Mouse (Mus musculus): ENCODE measurements around the gene Gm20547. TPM values are rescaled to one million over a fixed set of nuclear protein-coding genes. Genes with fewer than 3 reads are reported as not detected.
A peak's percentile ranks its signal among the peaks of the same experiment; 100 is the strongest.

The Gm20547 gene
- polyA plus RNA-seq, 1 experiment from 2014 or later = not detected

DNA sequence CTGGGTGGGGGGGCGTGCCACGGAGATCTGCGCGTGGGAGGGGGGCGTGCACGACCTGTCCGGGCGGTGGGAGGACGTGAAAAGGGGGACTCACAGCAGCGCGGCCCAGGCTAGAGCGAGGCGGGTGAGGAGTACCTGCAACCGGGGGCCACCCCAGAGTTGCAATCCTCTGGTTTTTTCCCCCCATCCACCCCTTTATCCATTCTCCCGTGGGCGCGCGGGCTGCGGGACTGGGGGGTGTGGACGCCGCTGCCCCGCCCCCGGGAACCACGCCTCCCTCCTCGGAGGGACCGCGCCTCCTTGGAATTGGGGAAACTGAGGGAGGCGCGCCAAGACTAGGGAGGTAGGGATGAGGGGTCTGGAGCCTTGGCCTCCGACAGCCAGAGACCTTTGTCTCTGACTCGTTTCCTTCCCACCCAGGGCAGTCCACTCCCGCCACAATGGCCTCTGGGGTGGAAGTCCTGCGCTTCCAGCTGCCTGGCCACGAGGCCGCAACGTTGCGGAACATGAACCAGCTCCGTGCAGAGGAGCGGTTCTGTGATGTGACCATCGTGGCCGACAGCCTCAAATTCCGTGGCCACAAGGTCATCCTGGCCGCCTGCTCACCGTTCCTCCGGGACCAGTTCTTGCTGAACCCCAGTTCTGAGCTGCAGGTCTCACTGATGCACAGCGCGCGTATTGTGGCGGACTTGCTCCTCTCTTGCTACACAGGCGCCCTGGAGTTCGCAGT lies 13.1 kb upstream of the Gm20547 start:
- no peaks in the 10 kb centered on the region for H3K36me3 ChIP-seq
- peak overlapping the region; percentile 98 for H3K4me2 ChIP-seq
- peak; percentile 36 for ATAC-seq (ENCODE audit: low FRiP score)
- no peaks in the 10 kb centered on the region for H3K27me3 ChIP-seq (replicated peaks)
- H3K9ac ChIP-seq (replicated peaks) = peak overlapping the region; percentile 93
- WGBS = 6% methylated on average over 45 of the region's 51 CpGs
- peaks cover 36% of the 10 kb centered on the region for H3K4me1 ChIP-seq
- H3K9me3 ChIP-seq (replicated peaks) = no peaks in the 10 kb centered on the region
- H3K4me3 ChIP-seq (replicated peaks) = peak overlapping the region; percentile 71
- peak overlapping the region; percentile 95 for H3K27ac ChIP-seq (replicated peaks)

DNA sequence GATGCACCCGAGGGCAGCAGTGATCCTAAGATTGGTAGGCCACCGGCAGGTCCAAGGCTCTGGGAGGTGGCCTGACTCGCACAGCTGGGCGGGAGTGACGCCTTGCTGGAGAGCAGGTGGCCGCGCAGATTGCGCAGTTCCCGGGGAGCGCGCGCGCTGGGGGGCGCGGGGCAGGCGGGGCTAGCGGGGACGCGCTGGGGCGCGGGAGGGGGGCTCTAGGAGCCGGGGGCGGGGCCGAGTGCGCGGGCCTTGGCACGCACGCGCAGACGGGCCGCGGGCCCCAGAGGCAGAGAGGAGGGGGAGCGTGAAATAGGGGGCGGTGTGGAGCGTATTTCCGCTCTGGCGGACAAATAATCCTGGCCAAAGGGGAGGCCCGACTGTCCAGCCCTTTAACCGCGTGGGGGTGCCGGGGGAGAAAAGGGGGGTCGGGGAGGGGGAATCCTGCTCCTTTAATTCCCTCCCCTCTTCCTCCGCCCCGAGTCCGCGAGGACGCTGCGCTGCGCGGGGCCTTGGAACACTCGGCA lies 12.3 kb upstream of the Gm20547 start:
- under 1% methylated on average over 39 of the region's 51 CpGs for WGBS
- Histone ChIP-seq H3K4me2 (peak overlapping the region; percentile 98), H3K9ac (replicated peaks) (peak overlapping the region; percentile 93), H3K9me3 (replicated peaks) (no peaks in the 10 kb centered on the region), H3K4me3 (replicated peaks) (peak overlapping the region; percentile 71), H3K27ac (replicated peaks) (peak overlapping the region; percentile 95), H3K36me3 (no peaks in the 10 kb centered on the region), H3K4me1 (peaks cover 34% of the 10 kb centered on the region), H3K27me3 (replicated peaks) (no peaks in the 10 kb centered on the region)
- ATAC-seq (ENCODE audit: low FRiP score) = peak; percentile 91

DNA sequence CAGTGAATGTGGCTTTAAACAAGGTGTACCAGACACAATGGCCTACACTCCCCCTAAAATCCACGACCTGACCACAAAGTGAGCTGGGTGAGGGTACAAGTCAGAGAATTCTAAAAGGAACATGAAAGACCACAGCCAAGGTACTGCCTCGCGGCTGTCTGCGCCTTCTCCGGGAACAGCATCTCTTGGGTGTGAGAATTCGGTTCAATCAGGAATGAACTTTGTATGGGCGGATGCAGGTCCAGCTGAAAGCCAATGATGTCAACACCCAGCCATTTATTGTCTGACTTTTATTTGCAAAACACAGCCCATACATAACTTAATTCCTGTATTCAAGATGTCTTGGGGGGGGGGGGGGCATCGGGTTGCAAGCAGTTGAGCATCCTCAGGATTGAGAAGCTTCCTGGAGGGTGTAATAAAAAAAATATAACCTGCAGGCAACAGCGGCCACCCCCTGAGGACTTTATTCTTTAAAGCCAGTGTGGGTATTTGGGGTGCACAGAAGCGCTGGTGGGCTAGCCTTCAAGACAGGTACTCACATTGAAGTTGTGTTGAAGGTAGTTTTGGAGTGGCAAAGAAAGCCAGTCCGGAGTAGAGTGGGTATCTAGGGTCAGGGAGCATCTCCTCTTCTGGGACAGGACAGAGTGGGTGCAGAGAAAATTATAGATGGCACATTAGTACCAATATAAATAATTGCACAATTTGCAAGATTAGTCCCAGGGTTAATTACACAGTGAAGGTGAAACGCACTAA lies 11.4 kb upstream of the Gm20547 start:
- peaks cover 34% of the 10 kb centered on the region for H3K4me1 ChIP-seq
- no peak overlapping the region for H3K9ac ChIP-seq (replicated peaks)
- peak overlapping the region; percentile 98 for H3K4me2 ChIP-seq
- no peaks in the 10 kb centered on the region for H3K27me3 ChIP-seq (replicated peaks)
- WGBS = 70% methylated on average over 12 of the region's 12 CpGs
- peak overlapping the region; percentile 95 for H3K27ac ChIP-seq (replicated peaks)
- H3K4me3 ChIP-seq (replicated peaks) = peak overlapping the region; percentile 71
- H3K36me3 ChIP-seq = no peaks in the 10 kb centered on the region
- no peaks in the 10 kb centered on the region for H3K9me3 ChIP-seq (replicated peaks)
- no peak for ATAC-seq (ENCODE audit: low FRiP score)

DNA sequence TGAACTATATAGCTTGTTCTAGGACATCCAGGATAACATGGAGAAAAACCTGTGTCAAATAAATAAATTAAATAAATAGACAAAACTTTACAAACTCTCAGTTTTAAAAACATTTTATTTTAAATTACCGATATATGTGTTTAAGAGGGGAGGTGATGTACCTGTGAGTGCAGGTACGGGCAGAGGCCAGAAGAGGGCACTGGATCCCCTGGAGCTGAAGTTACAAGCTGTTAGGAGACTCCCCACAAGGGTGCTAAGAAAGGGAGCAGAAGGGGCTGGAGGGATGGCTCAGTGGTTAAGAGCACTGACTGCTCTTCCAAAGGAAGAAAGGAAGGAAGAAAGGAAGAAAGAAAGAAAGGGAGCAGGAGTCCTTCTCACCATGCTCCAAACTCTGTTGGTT lies 9.5 kb upstream of the Gm20547 start:
- Histone ChIP-seq H3K36me3 (no peaks in the 10 kb centered on the region), H3K4me1 (peaks cover 18% of the 10 kb centered on the region), H3K27ac (replicated peaks) (no peak overlapping the region), H3K4me3 (replicated peaks) (no peak overlapping the region), H3K27me3 (replicated peaks) (no peaks in the 10 kb centered on the region), H3K9me3 (replicated peaks) (no peaks in the 10 kb centered on the region), H3K9ac (replicated peaks) (no peak overlapping the region), H3K4me2 (no peak overlapping the region)
- ATAC-seq (ENCODE audit: low FRiP score) = no peak
- WGBS = 97% methylated on average over 2 of the region's 2 CpGs

DNA sequence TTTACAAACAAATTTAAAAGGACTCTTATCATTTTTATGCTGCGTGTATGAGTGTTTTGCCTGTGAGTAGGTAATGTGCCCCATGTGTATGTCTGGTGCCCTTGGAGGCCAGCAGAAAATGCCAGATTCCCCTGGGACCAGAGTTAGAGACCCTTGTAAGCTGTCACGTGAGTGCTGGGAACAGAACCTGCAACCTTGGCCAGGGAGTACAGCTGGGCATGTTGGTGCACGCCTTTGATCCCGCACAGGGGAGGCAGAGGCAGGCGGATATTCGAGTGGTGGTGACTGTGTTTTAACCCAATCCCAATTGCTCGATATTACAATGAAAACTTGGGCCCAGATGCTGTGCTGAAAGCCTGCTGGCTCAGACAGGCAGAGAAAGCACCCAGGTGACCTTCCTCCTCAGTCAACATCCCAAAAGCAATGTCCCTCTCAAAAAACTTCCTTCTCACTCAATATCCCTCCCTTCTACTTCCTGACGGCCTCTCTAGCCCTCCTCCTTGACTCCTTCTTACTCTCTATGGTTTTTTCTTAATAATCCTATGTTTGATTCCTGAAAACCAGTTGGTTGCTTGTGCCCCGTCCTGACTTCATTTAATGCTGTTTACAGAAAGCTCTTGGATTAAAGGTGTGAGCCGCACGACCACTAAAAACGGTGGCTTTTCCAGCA lies 8.4 kb upstream of the Gm20547 start:
- Histone ChIP-seq H3K4me3 (replicated peaks) (no peak overlapping the region), H3K4me1 (peaks cover 7% of the 10 kb centered on the region), H3K9ac (replicated peaks) (no peak overlapping the region), H3K9me3 (replicated peaks) (no peaks in the 10 kb centered on the region), H3K27ac (replicated peaks) (no peak overlapping the region), H3K27me3 (replicated peaks) (no peaks in the 10 kb centered on the region), H3K36me3 (no peaks in the 10 kb centered on the region), H3K4me2 (no peak overlapping the region)
- 87% methylated on average over 12 of the region's 12 CpGs for WGBS
- no peak for ATAC-seq (ENCODE audit: low FRiP score)

DNA sequence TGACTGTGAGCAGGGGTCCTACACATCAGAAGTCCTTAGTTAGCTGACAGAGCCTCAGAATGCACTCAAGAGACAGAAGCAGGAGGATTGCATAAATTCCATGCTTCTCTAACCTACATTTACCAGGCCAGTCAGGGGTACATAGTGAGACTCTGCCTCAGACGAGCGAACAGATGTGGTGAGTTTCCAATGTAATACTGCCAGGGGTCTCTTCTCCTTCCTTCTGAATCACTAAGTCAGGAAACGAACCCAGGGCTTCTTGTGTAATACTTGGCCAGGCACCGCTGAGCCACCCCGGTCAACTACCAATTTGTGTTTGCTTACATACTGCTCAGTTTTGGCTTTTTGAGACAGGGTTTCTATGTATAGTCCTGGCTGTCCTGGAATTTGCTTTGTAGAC lies 6.1 kb upstream of the Gm20547 start:
- WGBS = 90% methylated on average over 5 of the region's 5 CpGs

DNA sequence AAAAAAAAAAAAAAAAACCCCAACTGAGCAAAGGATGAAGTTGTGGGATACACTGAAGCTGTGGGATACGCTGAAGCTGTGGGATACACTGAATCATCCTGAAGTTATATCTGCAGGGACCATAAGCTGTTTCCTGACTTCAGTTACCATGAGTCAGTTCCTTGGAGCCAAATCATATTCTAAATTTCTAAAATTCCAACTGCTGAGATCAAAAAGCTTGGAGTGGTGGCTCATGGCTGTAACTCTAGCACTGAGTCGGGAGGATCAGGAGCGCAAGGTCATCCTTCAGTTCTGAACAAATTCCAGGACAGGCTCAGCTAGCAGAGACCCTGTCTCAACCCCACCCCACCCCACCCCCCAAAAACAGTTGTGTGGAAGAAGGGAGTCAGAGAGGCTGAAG lies 3.8 kb upstream of the Gm20547 start:
- no peak overlapping the region for H3K27ac ChIP-seq (replicated peaks)
- peaks cover 8% of the 10 kb centered on the region; the same call in 1 of the 2 replicates for H3K27me3 ChIP-seq (replicated peaks)
- no peak overlapping the region for H3K4me3 ChIP-seq (replicated peaks)
- no peak overlapping the region for H3K9ac ChIP-seq (replicated peaks)
- WGBS = 82% methylated on average over 3 of the region's 3 CpGs
- no peaks in the 10 kb centered on the region for H3K36me3 ChIP-seq
- ATAC-seq (ENCODE audit: low FRiP score) = no peak
- H3K9me3 ChIP-seq (replicated peaks) = no peaks in the 10 kb centered on the region
- no peak overlapping the region for H3K4me2 ChIP-seq
- H3K4me1 ChIP-seq = no peaks in the 10 kb centered on the region

More for the DNA sequence above, 6.1 kb upstream of the Gm20547 start:
- Histone ChIP-seq H3K4me3 (replicated peaks) (no peak overlapping the region), H3K4me1 (no peaks in the 10 kb centered on the region), H3K27me3 (replicated peaks) (no peaks in the 10 kb centered on the region), H3K9me3 (replicated peaks) (no peaks in the 10 kb centered on the region), H3K27ac (replicated peaks) (no peak overlapping the region), H3K4me2 (no peak overlapping the region), H3K9ac (replicated peaks) (no peak overlapping the region), H3K36me3 (no peaks in the 10 kb centered on the region)
- ATAC-seq (ENCODE audit: low FRiP score) = no peak

DNA sequence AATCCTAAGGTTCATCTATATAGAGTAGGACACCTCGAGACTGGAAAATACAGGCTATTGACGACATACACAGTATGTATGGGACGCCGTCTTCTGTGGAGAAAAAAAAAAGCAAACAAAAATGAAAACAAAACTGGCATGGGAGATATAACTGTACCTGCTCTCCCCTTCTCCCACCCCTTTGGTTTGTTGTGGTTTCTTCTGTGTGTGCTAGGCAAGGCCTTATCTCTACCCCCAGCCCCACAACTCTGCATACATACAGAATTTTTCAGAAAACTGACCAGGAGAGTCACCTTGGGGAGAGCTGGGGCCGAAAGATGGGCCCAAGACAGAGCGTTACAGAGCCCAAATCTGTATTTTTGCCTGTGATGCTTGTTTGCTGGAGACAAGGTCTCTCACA lies 2.9 kb upstream of the Gm20547 start:
- H3K4me1 ChIP-seq = no peaks in the 10 kb centered on the region
- H3K27me3 ChIP-seq (replicated peaks) = peaks cover 8% of the 10 kb centered on the region; the same call in 1 of the 2 replicates
- H3K9me3 ChIP-seq (replicated peaks) = no peaks in the 10 kb centered on the region
- no peak for ATAC-seq (ENCODE audit: low FRiP score)
- WGBS = 90% methylated on average over 6 of the region's 6 CpGs
- H3K27ac ChIP-seq (replicated peaks) = no peak overlapping the region
- H3K4me3 ChIP-seq (replicated peaks) = no peak overlapping the region
- no peak overlapping the region for H3K4me2 ChIP-seq
- no peaks in the 10 kb centered on the region for H3K36me3 ChIP-seq
- H3K9ac ChIP-seq (replicated peaks) = no peak overlapping the region

DNA sequence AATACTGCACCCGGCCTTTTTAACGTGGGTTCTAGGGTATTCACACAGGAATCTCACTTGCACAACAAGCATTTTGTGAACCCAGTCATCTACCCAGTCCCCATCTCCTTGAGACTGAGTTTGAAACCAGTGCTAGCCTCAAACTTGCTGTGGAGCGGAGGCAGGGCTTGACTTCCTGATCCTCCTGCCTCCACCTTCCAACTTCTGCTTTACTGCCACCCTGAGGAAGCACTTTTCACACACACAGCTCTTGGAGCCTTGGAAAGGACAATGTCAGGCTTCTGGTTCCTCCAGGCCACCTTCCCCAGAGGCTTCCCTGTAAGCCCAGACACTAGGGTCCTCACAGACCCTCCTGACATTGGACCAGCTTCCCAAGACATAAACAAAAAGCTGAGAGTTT lies 1.5 kb upstream of the Gm20547 start:
- Histone ChIP-seq H3K9ac (replicated peaks) (no peak overlapping the region), H3K36me3 (no peaks in the 10 kb centered on the region), H3K4me2 (no peak overlapping the region), H3K27ac (replicated peaks) (no peak overlapping the region), H3K27me3 (replicated peaks) (peaks cover 8% of the 10 kb centered on the region; the same call in 1 of the 2 replicates), H3K9me3 (replicated peaks) (no peaks in the 10 kb centered on the region), H3K4me3 (replicated peaks) (no peak overlapping the region), H3K4me1 (no peaks in the 10 kb centered on the region)
- WGBS = 63% methylated on average over 3 of the region's 3 CpGs
- ATAC-seq (ENCODE audit: low FRiP score) = no peak

DNA sequence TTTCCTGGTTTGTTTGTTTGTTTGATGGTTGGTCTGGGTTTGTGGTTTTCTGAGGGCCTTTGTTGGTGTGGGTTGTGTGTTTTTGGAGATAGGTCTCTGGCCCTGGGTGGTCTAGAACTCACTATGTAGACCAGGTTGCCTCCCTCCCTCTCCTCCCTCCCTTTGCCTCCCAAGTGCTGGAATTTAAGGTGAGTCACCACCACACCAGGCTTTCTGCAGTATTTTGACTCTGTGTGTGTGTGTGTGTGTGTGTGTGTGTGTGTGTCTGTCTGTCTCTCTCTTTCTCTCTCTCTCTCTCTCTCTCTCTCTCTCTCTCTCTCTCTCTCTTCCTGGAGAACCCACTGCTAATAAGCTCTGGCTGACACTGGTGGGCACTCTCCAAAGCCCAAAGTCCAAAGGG lies 676 bp downstream of the Gm20547 start:
- Histone ChIP-seq H3K9ac (replicated peaks) (no peak overlapping the region), H3K4me1 (no peaks in the 10 kb centered on the region), H3K9me3 (replicated peaks) (no peaks in the 10 kb centered on the region), H3K27me3 (replicated peaks) (peaks cover 8% of the 10 kb centered on the region; the same call in 1 of the 2 replicates), H3K4me3 (replicated peaks) (no peak overlapping the region), H3K27ac (replicated peaks) (no peak overlapping the region), H3K36me3 (no peaks in the 10 kb centered on the region), H3K4me2 (no peak overlapping the region)
- no peak for ATAC-seq (ENCODE audit: low FRiP score)

DNA sequence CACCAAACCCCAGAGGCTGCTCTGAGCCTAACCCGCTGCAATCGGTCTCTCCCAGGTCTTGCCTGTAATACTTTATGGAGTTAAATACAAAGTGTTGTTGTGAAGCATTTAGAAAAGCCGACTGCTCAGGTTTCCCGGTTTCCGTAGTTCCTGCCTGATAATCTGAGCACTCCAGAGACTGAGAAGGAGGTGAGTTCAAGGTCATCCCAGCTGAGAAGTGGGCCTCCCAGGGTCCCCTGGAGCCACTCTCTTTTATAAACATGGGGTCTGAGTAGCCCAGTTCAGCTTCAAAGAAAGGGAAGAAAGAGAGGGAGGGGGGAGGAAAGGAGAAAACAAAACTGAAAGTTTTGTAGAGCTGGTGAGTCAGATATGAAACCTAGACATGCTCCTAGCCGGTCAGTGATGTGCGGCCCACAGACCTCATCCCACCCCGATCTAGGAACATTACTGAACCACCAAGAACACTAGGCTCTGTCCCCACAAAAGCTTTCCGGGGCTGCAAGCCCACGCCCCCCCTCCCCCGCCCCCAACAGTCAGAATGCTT lies 2.4 kb downstream of the Gm20547 start, which contains the start of gene Zbtb12:
Zbtb12 (plus strand) TSS at position 148 of the 544 bp plus-strand sequence.
- no peak for ATAC-seq (ENCODE audit: low FRiP score)
- no peaks in the 10 kb centered on the region for H3K9me3 ChIP-seq (replicated peaks)
- no peak within 1 kb of the TSS for H3K27ac ChIP-seq (replicated peaks)
- peaks cover 8% of the 10 kb centered on the region; the same call in 1 of the 2 replicates for H3K27me3 ChIP-seq (replicated peaks)
- no peaks in the 10 kb centered on the region for H3K36me3 ChIP-seq
- WGBS = 71% methylated on average over 11 of the region's 11 CpGs
- no peak within 1 kb of the TSS for H3K4me2 ChIP-seq
- H3K4me1 ChIP-seq = no peaks in the 10 kb centered on the region
- H3K4me3 ChIP-seq (replicated peaks) = no peak within 1 kb of the TSS
- no peak within 1 kb of the TSS for H3K9ac ChIP-seq (replicated peaks)
